Mouse (Mus musculus): ENCODE results near the gene Accs. TPM values are rescaled to one million over a fixed set of nuclear protein-coding genes. Genes with fewer than 3 reads are reported as not detected.

Accs gene
- total and polyA plus RNA-seq, 3 experiments, result 4.1 to 10.7 (median 4.5) TPM

- H3K4me3 ChIP-seq, result peak within 1 kb of the TSS; percentile 80
- H3K27me3 ChIP-seq (ENCODE audit: control insufficient read depth, insufficient read depth, low read length), result no peaks in the 10 kb centered on the region
- H3K36me3 ChIP-seq (ENCODE audit: control insufficient read depth, insufficient read depth, low read length), result no peaks in the 10 kb centered on the region
- 14% methylated on average over 66 of the region's 66 CpGs for WGBS
- intact Hi-C loops (cut with DNase I), result no loop called here
- TF ChIP-seq POLR2A (IDR thresholded peaks at IDR 0.05; ENCODE audit: insufficient read depth, low read depth, low read length) (peak; percentile 48; the same call in 1 of the 2 replicates), EP300 (IDR thresholded peaks at IDR 0.05; ENCODE audit: insufficient read depth, low read depth, low read length) (no peak), CTCF (IDR thresholded peaks at IDR 0.05) (peak; percentile 97)
- peak within 1 kb of the TSS; percentile 75 for H3K27ac ChIP-seq
- H3K4me1 ChIP-seq (ENCODE audit: control insufficient read depth, insufficient read depth, low read length), result peaks cover 1% of the 10 kb centered on the region; the same call in 1 of the 2 replicates
- peak; percentile 91 to 95 for DNase-seq
- H3K9ac ChIP-seq (ENCODE audit: low read depth, low read length), result peak within 1 kb of the TSS; percentile 92
- H3K79me2 ChIP-seq (replicated peaks; ENCODE audit: control insufficient read depth, insufficient read depth, low read length), result peaks cover 6% of the 10 kb centered on the region
Measured at GRCm38 (mm10) chr2:93822045-93822749, 27.5 kb downstream of the Accs start, which contains the start of gene Ext2. TSS of gene Ext2 (minus strand) at chr2:93822568.

GRCm38 (mm10) chr2:93817791-93818190 lies 32.0 kb downstream of the Accs start:
- no peak for DNase-seq
- H3K79me2 ChIP-seq (replicated peaks; ENCODE audit: control insufficient read depth, insufficient read depth, low read length), result peaks cover 9% of the 10 kb centered on the region
- H3K4me3 ChIP-seq, result no peak overlapping the region
- 97% methylated on average over 5 of the region's 5 CpGs for WGBS
- no peak overlapping the region for H3K27ac ChIP-seq
- intact Hi-C loops (cut with DNase I), result loop anchor here (10.0 kb wide), 1 partner anchor 343 kb away; no protein-coding TSS in a partner anchor
- TF ChIP-seq POLR2A (IDR thresholded peaks at IDR 0.05; ENCODE audit: insufficient read depth, low read depth, low read length) (no peak), CTCF (IDR thresholded peaks at IDR 0.05) (no peak), EP300 (IDR thresholded peaks at IDR 0.05; ENCODE audit: insufficient read depth, low read depth, low read length) (no peak)
- H3K4me1 ChIP-seq (ENCODE audit: control insufficient read depth, insufficient read depth, low read length), result peaks cover 1% of the 10 kb centered on the region; the same call in 1 of the 2 replicates
- H3K9ac ChIP-seq (ENCODE audit: low read depth, low read length), result no peak overlapping the region
- no peaks in the 10 kb centered on the region for H3K36me3 ChIP-seq (ENCODE audit: control insufficient read depth, insufficient read depth, low read length)
- H3K27me3 ChIP-seq (ENCODE audit: control insufficient read depth, insufficient read depth, low read length), result no peaks in the 10 kb centered on the region

- Histone ChIP-seq H3K36me3 (ENCODE audit: control insufficient read depth, insufficient read depth, low read length) (no peaks in the 10 kb centered on the region), H3K9ac (ENCODE audit: low read depth, low read length) (no peak overlapping the region), H3K27me3 (ENCODE audit: control insufficient read depth, insufficient read depth, low read length) (no peaks in the 10 kb centered on the region), H3K4me3 (no peak overlapping the region), H3K27ac (no peak overlapping the region), H3K79me2 (replicated peaks; ENCODE audit: control insufficient read depth, insufficient read depth, low read length) (peaks cover 4% of the 10 kb centered on the region), H3K4me1 (ENCODE audit: control insufficient read depth, insufficient read depth, low read length) (no peaks in the 10 kb centered on the region)
- DNase-seq, result no peak
- intact Hi-C loops (cut with DNase I), result loop anchor here (10.0 kb wide), 1 partner anchor 339 kb away; no protein-coding TSS in a partner anchor
- 91% methylated on average over 22 of the region's 22 CpGs for WGBS
- no peak for TF ChIP-seq POLR2A (IDR thresholded peaks at IDR 0.05; ENCODE audit: insufficient read depth, low read depth, low read length)
- TF ChIP-seq CTCF (IDR thresholded peaks at IDR 0.05), result no peak
- no peak for TF ChIP-seq EP300 (IDR thresholded peaks at IDR 0.05; ENCODE audit: insufficient read depth, low read depth, low read length)
Measured at GRCm38 (mm10) chr2:93813343-93813742, 36.4 kb downstream of the Accs start.

GRCm38 (mm10) chr2:93811812-93812211 lies 37.9 kb downstream of the Accs start:
- TF ChIP-seq CTCF (IDR thresholded peaks at IDR 0.05) (peak; percentile 92), POLR2A (IDR thresholded peaks at IDR 0.05; ENCODE audit: insufficient read depth, low read depth, low read length) (no peak), EP300 (IDR thresholded peaks at IDR 0.05; ENCODE audit: insufficient read depth, low read depth, low read length) (no peak)
- no peak overlapping the region for H3K27ac ChIP-seq
- WGBS, result 46% methylated on average over 4 of the region's 4 CpGs

GRCm38 (mm10) chr2:93809931-93810330 lies 39.8 kb downstream of the Accs start:
- TF ChIP-seq POLR2A (IDR thresholded peaks at IDR 0.05; ENCODE audit: insufficient read depth, low read depth, low read length) (no peak), CTCF (IDR thresholded peaks at IDR 0.05) (peak; percentile 96; the same call in 1 of the 2 replicates), EP300 (IDR thresholded peaks at IDR 0.05; ENCODE audit: insufficient read depth, low read depth, low read length) (no peak)
- no peaks in the 10 kb centered on the region for H3K4me1 ChIP-seq (ENCODE audit: control insufficient read depth, insufficient read depth, low read length)
- peak; percentile 30 to 50 for DNase-seq
- no peak overlapping the region for H3K27ac ChIP-seq
- no peak overlapping the region for H3K4me3 ChIP-seq
- H3K9ac ChIP-seq (ENCODE audit: low read depth, low read length), result no peak overlapping the region
- peaks cover 2% of the 10 kb centered on the region; the same call in 1 of the 2 replicates for H3K79me2 ChIP-seq (replicated peaks; ENCODE audit: control insufficient read depth, insufficient read depth, low read length)
- H3K36me3 ChIP-seq (ENCODE audit: control insufficient read depth, insufficient read depth, low read length), result no peaks in the 10 kb centered on the region
- WGBS, result 8% methylated on average over 2 of the region's 2 CpGs
- intact Hi-C loops (cut with DNase I), result loop anchor here (10.0 kb wide), 1 partner anchor 335 kb away; no protein-coding TSS in a partner anchor
- H3K27me3 ChIP-seq (ENCODE audit: control insufficient read depth, insufficient read depth, low read length), result no peaks in the 10 kb centered on the region

More at GRCm38 (mm10) chr2:93811812-93812211, 37.9 kb downstream of the Accs start:
- intact Hi-C loops (cut with DNase I), result loop anchor here (10.0 kb wide), 1 partner anchor 337 kb away; no protein-coding TSS in a partner anchor
- Histone ChIP-seq H3K9ac (ENCODE audit: low read depth, low read length) (no peak overlapping the region), H3K79me2 (replicated peaks; ENCODE audit: control insufficient read depth, insufficient read depth, low read length) (peaks cover 2% of the 10 kb centered on the region; the same call in 1 of the 2 replicates), H3K4me1 (ENCODE audit: control insufficient read depth, insufficient read depth, low read length) (no peaks in the 10 kb centered on the region), H3K4me3 (no peak overlapping the region), H3K36me3 (ENCODE audit: control insufficient read depth, insufficient read depth, low read length) (no peaks in the 10 kb centered on the region), H3K27me3 (ENCODE audit: control insufficient read depth, insufficient read depth, low read length) (no peaks in the 10 kb centered on the region)
- DNase-seq, result peak; percentile 46 to 65

GRCm38 (mm10) chr2:93808071-93808470 lies 41.7 kb downstream of the Accs start:
- Histone ChIP-seq H3K27me3 (ENCODE audit: control insufficient read depth, insufficient read depth, low read length) (no peaks in the 10 kb centered on the region), H3K79me2 (replicated peaks; ENCODE audit: control insufficient read depth, insufficient read depth, low read length) (no peaks in the 10 kb centered on the region; the same call in 1 of the 2 replicates), H3K27ac (no peak overlapping the region), H3K9ac (ENCODE audit: low read depth, low read length) (no peak overlapping the region), H3K4me1 (ENCODE audit: control insufficient read depth, insufficient read depth, low read length) (no peaks in the 10 kb centered on the region), H3K4me3 (no peak overlapping the region), H3K36me3 (ENCODE audit: control insufficient read depth, insufficient read depth, low read length) (no peaks in the 10 kb centered on the region)
- intact Hi-C loops (cut with DNase I), result no loop called here
- WGBS, result 79% methylated on average over 5 of the region's 5 CpGs
- no peak for DNase-seq
- TF ChIP-seq CTCF (IDR thresholded peaks at IDR 0.05) (no peak), EP300 (IDR thresholded peaks at IDR 0.05; ENCODE audit: insufficient read depth, low read depth, low read length) (no peak), POLR2A (IDR thresholded peaks at IDR 0.05; ENCODE audit: insufficient read depth, low read depth, low read length) (no peak)
